Mouse (Mus musculus): ENCODE data around the gene Scd4.
"Not testable (repeated sequence)": the region's sequence is repeated elsewhere in the genome, so short reads cannot be mapped to it uniquely, and the experiment has no call there.

Gene Scd4

GRCm38 (mm10) chr19:44318545-44318944 lies 14.3 kb upstream of the Scd4 start:
- no peak for DNase-seq

GRCm38 (mm10) chr19:44320316-44320715 lies 12.6 kb upstream of the Scd4 start:
- no peak for DNase-seq

- DNase-seq = no peak
These were observed 11.7 kb upstream of the Scd4 start for GRCm38 (mm10) chr19:44321201-44321600.

GRCm38 (mm10) chr19:44321631-44322030 lies 11.3 kb upstream of the Scd4 start:
- no peak for DNase-seq

GRCm38 (mm10) chr19:44329566-44329965 lies 3.3 kb upstream of the Scd4 start:
- no peak for DNase-seq

- not testable (repeated sequence) for DNase-seq
These were observed 1.8 kb upstream of the Scd4 start for GRCm38 (mm10) chr19:44331128-44331527.

- DNase-seq = no peak
These were observed 981 bp upstream of the Scd4 start for GRCm38 (mm10) chr19:44331911-44332310.

- no peak for DNase-seq
These were observed 566 bp upstream of the Scd4 start for GRCm38 (mm10) chr19:44332326-44332725.

- no peak for DNase-seq
These were observed 1.1 kb downstream of the Scd4 start for GRCm38 (mm10) chr19:44333991-44334390.

- DNase-seq = no peak
These were observed 3.2 kb downstream of the Scd4 start for GRCm38 (mm10) chr19:44335876-44336662.

- DNase-seq = no peak
These were observed 16.8 kb downstream of the Scd4 start for GRCm38 (mm10) chr19:44349689-44350088.

GRCm38 (mm10) chr19:44351756-44352155 lies 18.9 kb downstream of the Scd4 start:
- DNase-seq = no peak

GRCm38 (mm10) chr19:44358700-44359099 lies 25.8 kb downstream of the Scd4 start:
- no peak for DNase-seq

- DNase-seq = peak; percentile 82
These were observed 30.6 kb downstream of the Scd4 start for GRCm38 (mm10) chr19:44363529-44363928.

GRCm38 (mm10) chr19:44364029-44364428 lies 31.1 kb downstream of the Scd4 start:
- DNase-seq = no peak

- no peak for DNase-seq
These were observed 32.8 kb downstream of the Scd4 start for GRCm38 (mm10) chr19:44365733-44366132.

GRCm38 (mm10) chr19:44367076-44367475 lies 34.2 kb downstream of the Scd4 start:
- DNase-seq = not testable (repeated sequence)

GRCm38 (mm10) chr19:44369371-44369770 lies 36.5 kb downstream of the Scd4 start:
- no peak for DNase-seq

GRCm38 (mm10) chr19:44370231-44370630 lies 37.3 kb downstream of the Scd4 start:
- DNase-seq = no peak

- peak; percentile 86 for DNase-seq
These were observed 40.1 kb downstream of the Scd4 start for GRCm38 (mm10) chr19:44372969-44373368.

GRCm38 (mm10) chr19:44376511-44376951 lies 43.6 kb downstream of the Scd4 start:
- DNase-seq = no peak

GRCm38 (mm10) chr19:44377629-44378375 lies 44.9 kb downstream of the Scd4 start:
- DNase-seq = peak; percentile 30

- no peak for DNase-seq
These were observed 46.2 kb downstream of the Scd4 start for GRCm38 (mm10) chr19:44379090-44379489.

- DNase-seq = no peak
These were observed 47.2 kb downstream of the Scd4 start for GRCm38 (mm10) chr19:44380065-44380464.
